Mouse (Mus musculus): Measurements from ENCODE around the gene Mettl9. TPM values are rescaled to one million over a fixed set of nuclear protein-coding genes. Genes with fewer than 3 reads are reported as not detected.
A peak's percentile ranks its signal among the peaks of the same experiment; 100 is the strongest.

Mettl9 gene
- polyA plus RNA-seq, 1 experiment from 2014 or later: 87.4 TPM

GRCm38 (mm10) chr7:121111321-121111720 lies 77.1 kb downstream of the Mettl9 start:
- ATAC-seq (replicated peaks; ENCODE audit: insufficient number of reproducible peaks, insufficient read depth, low FRiP score, low read depth): peak; percentile 65; the same call in 1 of the 2 replicates

GRCm38 (mm10) chr7:121111762-121112161 lies 77.5 kb downstream of the Mettl9 start:
- ATAC-seq (replicated peaks; ENCODE audit: insufficient number of reproducible peaks, insufficient read depth, low FRiP score, low read depth): 0 out of 2 replicates have a peak, but pooled peaks have one; percentile 16
- WGBS: 52% methylated on average over 3 of the region's 3 CpGs
- Histone ChIP-seq H3K36me3 (no peaks in the 10 kb centered on the region), H3K27ac (peak overlapping the region; percentile 57), H3K4me1 (replicated peaks) (peaks cover 15% of the 10 kb centered on the region), H3K27me3 (no peaks in the 10 kb centered on the region), H3K9me3 (replicated peaks) (no peaks in the 10 kb centered on the region), H3K4me3 (no peak overlapping the region), H3K4me2 (no peak overlapping the region), H3K9ac (no peak overlapping the region)

More at GRCm38 (mm10) chr7:121111321-121111720, 77.1 kb downstream of the Mettl9 start:
- H3K9ac ChIP-seq: no peak overlapping the region
- 10% methylated on average over 3 of the region's 3 CpGs for WGBS
- H3K4me2 ChIP-seq: no peak overlapping the region
- H3K4me3 ChIP-seq: no peak overlapping the region
- no peaks in the 10 kb centered on the region for H3K27me3 ChIP-seq
- H3K27ac ChIP-seq: peak overlapping the region; percentile 57
- no peaks in the 10 kb centered on the region for H3K9me3 ChIP-seq (replicated peaks)
- peaks cover 15% of the 10 kb centered on the region for H3K4me1 ChIP-seq (replicated peaks)
- no peaks in the 10 kb centered on the region for H3K36me3 ChIP-seq

GRCm38 (mm10) chr7:121120143-121120818 lies 86.0 kb downstream of the Mettl9 start:
- 14% methylated on average over 10 of the region's 10 CpGs for WGBS
- H3K27ac ChIP-seq: no peak overlapping the region
- no peaks in the 10 kb centered on the region for H3K9me3 ChIP-seq (replicated peaks)
- H3K27me3 ChIP-seq: 0 out of 2 replicates have a peak, but pooled peaks cover 6% of the 10 kb centered on the region
- ATAC-seq (replicated peaks; ENCODE audit: insufficient number of reproducible peaks, insufficient read depth, low FRiP score, low read depth): 0 out of 2 replicates have a peak, but pooled peaks have one; percentile 49
- no peaks in the 10 kb centered on the region for H3K36me3 ChIP-seq
- no peak overlapping the region for H3K4me3 ChIP-seq
- no peaks in the 10 kb centered on the region for H3K4me1 ChIP-seq (replicated peaks)
- no peak overlapping the region for H3K9ac ChIP-seq
- H3K4me2 ChIP-seq: no peak overlapping the region

Other genes starting within 250 kb of the Mettl9 start
- gene Gm5737, start 222.1 kb upstream of the Mettl9 start, polyA plus RNA-seq (2015; fragmentation: Nextera tagmentation; extraction: Ambion mirVana): not detected in 2 replicates
- gene Eef2k, start 191.6 kb upstream of the Mettl9 start, polyA plus RNA-seq (2015; fragmentation: Nextera tagmentation; extraction: Ambion mirVana): 31.5 and 42.8 TPM in 2 replicates
- 17.5 and 22.9 TPM in 2 replicates for gene Polr3e, start 116.7 kb upstream of the Mettl9 start, polyA plus RNA-seq (2015; fragmentation: Nextera tagmentation; extraction: Ambion mirVana)
- 13.2 and 14.8 TPM in 2 replicates for gene Cdr2, start 52.1 kb upstream of the Mettl9 start, polyA plus RNA-seq (2015; fragmentation: Nextera tagmentation; extraction: Ambion mirVana)
- gene Mfsd13b, start 51.9 kb upstream of the Mettl9 start, polyA plus RNA-seq (2015; fragmentation: Nextera tagmentation; extraction: Ambion mirVana): 0.09 TPM in 1 of 2 replicates, not detected in the other
- 1.2 and 2.5 TPM in 2 replicates for gene Igsf6, start 40.1 kb downstream of the Mettl9 start, polyA plus RNA-seq (2015; fragmentation: Nextera tagmentation; extraction: Ambion mirVana)
- gene Otoa, start 47.2 kb downstream of the Mettl9 start, polyA plus RNA-seq (2015; fragmentation: Nextera tagmentation; extraction: Ambion mirVana): 0.19 and 0.38 TPM in 2 replicates